Mouse (Mus musculus) small intestine, adult 2 months (tissue): ENCODE data around the gene Rfx5. TPM values are rescaled to one million over a fixed set of nuclear protein-coding genes. Genes with fewer than 3 reads are reported as not detected.

ENCODE experiments used
- H3K27ac ChIP-seq: fragments of 200-500 bp; 2 replicates; pipeline ENCODE4 v1.5.1; 2012; ENCODE audit warnings: low read depth, low read length, control low read depth, inconsistent platforms; ENCODE audit not compliant: insufficient read depth
- H3K27me3 ChIP-seq: fragments of 200-500 bp; 2 replicates; pipeline ENCODE4 v1.6.1; 2012; ENCODE audit warnings: mild to moderate bottlenecking, moderate library complexity, low read length, inconsistent platforms; ENCODE audit not compliant: control insufficient read depth, insufficient read depth
- H3K36me3 ChIP-seq: fragments of 200-500 bp; 2 replicates; pipeline ENCODE4 v1.6.1; 2012; ENCODE audit warnings: mild to moderate bottlenecking, low read length, control low read depth, inconsistent platforms; ENCODE audit not compliant: control insufficient read depth, insufficient read depth
- H3K4me1 ChIP-seq: fragments of 200-500 bp; 2 replicates; pipeline ENCODE4 v1.6.1; 2012; ENCODE audit warnings: low read length, inconsistent platforms, mixed read lengths; ENCODE audit not compliant: control insufficient read depth, insufficient read depth, insufficient read length
- H3K4me3 ChIP-seq: fragments of 200-500 bp; 2 replicates; pipeline ENCODE4 v1.5.1; 2012; ENCODE audit warnings: low read depth, mild to moderate bottlenecking, control low read depth, inconsistent platforms, low read length, moderate library complexity
- CTCF ChIP-seq: fragments of 200-500 bp; IDR thresholded peaks from 2 replicates; pipeline ENCODE4 v1.5.1; 2012; ENCODE audit warnings: low read depth, mild to moderate bottlenecking, control low read depth, inconsistent platforms, low read length, moderate library complexity, mixed read lengths; ENCODE audit not compliant: insufficient replicate concordance, insufficient read length; ENCODE audit errors: extremely low read depth
- POLR2A ChIP-seq: fragments of 200-500 bp; IDR thresholded peaks from 2 replicates; pipeline ENCODE4 v1.6.1; 2012; ENCODE audit warnings: low read depth, mild to moderate bottlenecking, control low read depth, inconsistent platforms, low read length, moderate library complexity
- WGBS: fragments of 180-500 bp; shearing (Covaris S2); methylation state at CpG from one replicate; pipeline ENCODE4 v1.1.7; 2018; 5-methylcytosine and 5-hydroxymethylcytosine counted together
- polyA plus RNA-seq: library from polyadenylated mRNA; depleted of rRNA; stranded (reverse); fragments of >200 nt; gene quantifications from 2 replicates; pipeline ENCODE4 v1.2.3, GENCODE M21; 2012; rRNA removed

Gene Rfx5
- polyA plus RNA-seq, 1 experiment = 5.7 TPM

DNA sequence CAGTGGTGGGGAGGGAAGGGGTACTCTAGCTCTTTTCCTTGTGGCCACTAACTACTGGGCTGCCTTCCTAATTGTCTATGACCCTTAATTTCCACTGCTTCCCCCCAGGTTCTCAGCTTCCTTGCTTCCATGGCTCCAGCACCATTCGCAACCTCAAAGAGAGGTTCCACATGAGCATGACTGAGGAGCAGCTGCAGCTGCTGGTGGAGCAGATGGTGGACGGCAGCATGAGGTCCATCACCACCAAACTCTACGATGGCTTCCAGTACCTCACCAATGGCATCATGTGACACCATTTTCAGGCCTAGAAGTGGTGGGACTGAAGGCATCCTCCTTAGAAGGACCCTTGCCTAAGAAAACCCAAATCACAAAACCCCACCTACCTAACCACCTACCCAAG is 51.8 kb downstream of the Rfx5 start:
- Histone ChIP-seq H3K4me3 (no peak overlapping the region), H3K27me3 (no peaks in the 10 kb centered on the region), H3K36me3 (peaks cover 74% of the 10 kb centered on the region), H3K4me1 (no peaks in the 10 kb centered on the region), H3K27ac (no peak overlapping the region)
- 91% methylated on average over 3 of the region's 3 CpGs for WGBS
- TF ChIP-seq POLR2A = no peak
- TF ChIP-seq CTCF = no peak

DNA sequence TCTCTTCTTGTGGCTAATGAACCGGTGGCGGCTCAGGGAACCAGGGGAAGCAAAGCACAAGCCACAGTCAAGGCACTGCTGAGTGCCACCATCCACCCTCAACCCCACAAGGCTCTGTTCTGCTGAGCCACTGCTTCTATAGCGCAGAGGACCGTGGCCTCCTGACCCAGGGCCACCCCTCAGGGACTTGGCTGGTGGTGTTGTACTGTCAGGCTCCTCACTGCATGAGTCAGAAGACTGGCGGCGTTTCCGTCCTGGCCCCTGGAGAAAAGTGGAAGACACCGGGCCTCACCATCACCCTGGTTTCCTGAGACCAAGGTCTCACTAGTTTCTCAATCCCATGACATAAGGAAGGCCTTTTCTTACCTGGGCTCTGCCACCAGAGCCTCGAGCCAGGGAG is 53.8 kb downstream of the Rfx5 start:
- H3K36me3 ChIP-seq = peaks cover 76% of the 10 kb centered on the region
- H3K4me3 ChIP-seq = no peak overlapping the region
- H3K27me3 ChIP-seq = no peaks in the 10 kb centered on the region
- H3K27ac ChIP-seq = no peak overlapping the region
- TF ChIP-seq CTCF (no peak), POLR2A (no peak)
- H3K4me1 ChIP-seq = no peaks in the 10 kb centered on the region
- 88% methylated on average over 9 of the region's 9 CpGs for WGBS

DNA sequence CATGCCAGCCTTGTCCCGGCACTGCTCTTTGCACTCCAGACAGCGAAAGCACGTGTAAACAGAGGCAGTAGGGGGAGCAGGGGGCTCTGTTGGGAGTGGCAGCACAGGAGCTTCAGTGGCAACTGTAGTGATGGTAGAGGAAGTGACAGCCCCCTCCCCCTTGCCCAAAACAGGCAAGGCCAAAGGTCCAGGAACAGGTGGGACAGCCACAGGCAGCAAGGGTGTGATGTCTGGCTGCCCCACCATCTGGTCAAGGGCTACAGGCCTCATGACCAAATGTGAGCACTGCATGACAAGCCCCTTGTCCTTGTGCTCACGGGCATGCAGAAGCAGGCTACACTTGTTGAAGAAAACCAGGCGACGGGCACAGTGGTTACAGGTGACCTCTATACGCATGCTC is 56.5 kb downstream of the Rfx5 start:
- no peak overlapping the region for H3K4me3 ChIP-seq
- TF ChIP-seq CTCF = no peak
- TF ChIP-seq POLR2A = no peak
- H3K4me1 ChIP-seq = 0 out of 2 replicates have a peak, but pooled peaks cover 2% of the 10 kb centered on the region
- WGBS = 84% methylated on average over 7 of the region's 7 CpGs
- no peaks in the 10 kb centered on the region for H3K27me3 ChIP-seq
- H3K36me3 ChIP-seq = peaks cover 56% of the 10 kb centered on the region
- H3K27ac ChIP-seq = no peak overlapping the region

Other genes starting within 250 kb of the Rfx5 start
- gene Cgn, start 167.6 kb upstream of the Rfx5 start, polyA plus RNA-seq = 12.6 and 31.3 TPM in 2 replicates
- gene Pogz, start 116.5 kb upstream of the Rfx5 start, polyA plus RNA-seq = 6.1 and 8.0 TPM in 2 replicates
- gene Psmb4, start 67.1 kb upstream of the Rfx5 start, polyA plus RNA-seq = 98.8 and 173 TPM in 2 replicates
- 30.5 and 50.4 TPM in 2 replicates for gene Selenbp1, start 21.0 kb upstream of the Rfx5 start, polyA plus RNA-seq
- gene Pi4kb, start 20.7 kb downstream of the Rfx5 start, polyA plus RNA-seq = 14.2 and 20.9 TPM in 2 replicates
- 9.1 and 17.1 TPM in 2 replicates for gene Zfp687, start 61.4 kb downstream of the Rfx5 start, polyA plus RNA-seq
- gene Psmd4, start 88.5 kb downstream of the Rfx5 start, polyA plus RNA-seq = 81.7 and 131 TPM in 2 replicates
- gene Pip5k1a, start 152.9 kb downstream of the Rfx5 start, polyA plus RNA-seq = 6.7 and 14.9 TPM in 2 replicates
- 27.4 and 63.8 TPM in 2 replicates for gene Vps72, start 156.9 kb downstream of the Rfx5 start, polyA plus RNA-seq
- gene Tmod4, start 170.4 kb downstream of the Rfx5 start, polyA plus RNA-seq = 0.62 and 0.84 TPM in 2 replicates
- 15.3 and 34.3 TPM in 2 replicates for gene Scnm1, start 179.9 kb downstream of the Rfx5 start, polyA plus RNA-seq
- gene Lysmd1, start 180.0 kb downstream of the Rfx5 start, polyA plus RNA-seq = 1.8 and 5.0 TPM in 2 replicates
- 8.6 and 52.3 TPM in 2 replicates for gene Tnfaip8l2, start 188.3 kb downstream of the Rfx5 start, polyA plus RNA-seq
- gene Sema6c, start 206.4 kb downstream of the Rfx5 start, polyA plus RNA-seq = 2.1 and 4.6 TPM in 2 replicates